Mouse (Mus musculus): Measurements from ENCODE around the gene Pcx. TPM values are rescaled to one million over a fixed set of nuclear protein-coding genes. Genes with fewer than 3 reads are reported as not detected.

The Pcx gene
- total RNA-seq, 2 experiments from 2014 or later = 2.1 to 2.3 TPM

DNA sequence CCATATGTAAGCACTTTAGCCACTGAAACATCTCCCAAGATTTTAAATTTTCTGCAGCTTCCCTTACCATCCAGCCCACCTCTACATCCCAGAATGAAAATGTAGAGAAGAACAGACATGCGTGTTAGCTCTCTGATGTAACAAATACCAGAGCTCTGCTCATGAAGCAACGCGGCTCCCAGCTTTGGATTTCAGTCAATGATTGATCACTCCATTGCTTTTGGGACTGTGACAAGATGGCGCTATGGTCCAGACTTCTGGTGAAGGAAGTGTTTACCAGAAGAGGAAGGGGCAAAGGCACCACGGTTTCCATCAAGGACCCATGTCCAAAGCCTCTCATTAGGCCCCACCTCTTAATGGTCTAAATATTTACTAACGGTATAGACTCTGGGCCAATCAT is 35.6 kb downstream of the Pcx start:
- ATAC-seq (replicated peaks; ENCODE audit: poor library complexity) = no peak

DNA sequence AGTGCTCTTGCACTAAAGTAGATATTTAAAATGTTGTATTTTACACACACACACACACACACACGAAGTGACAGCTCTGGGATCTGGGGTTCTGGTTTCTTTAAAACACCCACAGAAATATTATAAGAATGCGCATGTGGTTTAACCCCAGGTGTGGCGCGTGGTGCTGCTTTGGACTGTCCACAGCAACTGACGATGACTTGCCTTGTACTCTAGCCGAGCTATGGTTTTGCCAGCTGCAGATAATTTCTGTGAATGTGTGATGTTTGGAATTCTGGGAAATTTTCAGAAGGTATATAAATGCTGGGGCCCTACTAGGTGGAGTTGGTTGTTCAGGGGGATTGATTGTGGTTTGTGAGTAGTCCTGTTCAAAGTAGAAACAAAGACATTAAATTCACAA is 37.5 kb downstream of the Pcx start:
- ATAC-seq (replicated peaks; ENCODE audit: poor library complexity) = no peak

DNA sequence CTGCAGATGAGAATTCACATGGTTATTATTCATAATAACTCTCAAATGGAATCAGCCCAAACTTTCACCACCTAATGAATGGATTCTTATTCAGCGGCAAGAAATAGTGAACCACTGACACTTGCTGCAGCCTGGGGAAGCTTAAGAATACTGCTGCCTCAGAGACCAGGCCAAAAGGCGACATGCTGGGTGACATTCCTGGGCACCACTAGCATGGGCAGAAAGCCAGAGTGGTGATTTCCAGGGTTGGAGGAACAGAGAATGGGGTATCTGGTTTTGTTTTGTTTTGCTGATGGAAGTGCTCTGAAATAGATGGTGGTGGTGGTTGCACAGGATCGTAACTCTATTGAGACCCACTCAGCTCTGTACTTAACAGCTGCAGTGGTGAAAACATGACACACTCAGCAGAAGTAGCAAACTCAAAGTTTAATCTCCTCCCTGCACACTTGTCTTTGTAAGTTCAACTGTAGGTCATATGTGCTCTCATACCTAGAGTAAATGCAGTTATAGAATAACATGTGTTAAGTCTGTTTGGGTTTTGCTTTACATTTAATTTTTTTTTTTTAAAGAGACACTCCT is 38.1 kb downstream of the Pcx start:
- ATAC-seq (replicated peaks; ENCODE audit: poor library complexity) = no peak

DNA sequence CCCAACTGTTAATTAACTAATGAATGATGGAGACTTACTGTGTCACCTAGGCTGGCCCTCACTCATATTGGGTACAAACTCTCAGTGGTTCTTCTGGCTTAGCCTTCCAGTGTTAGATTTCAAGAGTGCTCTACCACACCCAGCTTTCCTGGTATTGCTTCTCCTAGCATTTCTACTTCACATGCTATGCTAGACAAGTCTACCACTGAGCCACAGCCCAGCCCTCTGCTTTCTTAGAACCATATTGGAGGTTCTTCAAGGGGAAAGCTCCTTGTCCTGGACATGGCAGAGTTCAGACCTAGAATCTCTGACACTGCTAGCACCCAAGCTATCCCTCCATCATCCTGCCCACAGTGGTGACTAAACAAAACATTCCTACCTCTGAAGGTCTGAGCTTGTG is 44.0 kb downstream of the Pcx start:
- no peak for ATAC-seq (replicated peaks; ENCODE audit: poor library complexity)

DNA sequence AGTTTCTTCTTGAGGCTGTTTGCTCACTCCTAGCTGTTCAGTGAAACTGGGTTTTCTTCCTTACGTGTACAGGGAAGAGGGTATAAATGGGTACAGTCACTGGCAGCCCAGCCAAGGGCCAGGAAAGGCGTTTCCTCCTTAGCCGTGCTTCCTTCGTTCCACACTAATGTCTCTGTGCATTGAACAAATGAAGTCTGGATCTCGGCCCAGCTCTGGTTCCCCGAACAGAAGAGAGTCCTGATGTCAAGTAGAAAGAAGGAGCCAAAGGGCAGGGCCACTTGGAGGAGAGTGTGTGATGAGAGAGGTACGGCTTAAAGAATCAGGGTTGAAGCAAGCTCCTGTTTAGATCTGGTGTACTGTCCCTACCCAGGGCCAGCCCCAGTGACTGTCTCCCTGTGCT is 44.8 kb downstream of the Pcx start:
- ATAC-seq (replicated peaks; ENCODE audit: poor library complexity) = no peak

DNA sequence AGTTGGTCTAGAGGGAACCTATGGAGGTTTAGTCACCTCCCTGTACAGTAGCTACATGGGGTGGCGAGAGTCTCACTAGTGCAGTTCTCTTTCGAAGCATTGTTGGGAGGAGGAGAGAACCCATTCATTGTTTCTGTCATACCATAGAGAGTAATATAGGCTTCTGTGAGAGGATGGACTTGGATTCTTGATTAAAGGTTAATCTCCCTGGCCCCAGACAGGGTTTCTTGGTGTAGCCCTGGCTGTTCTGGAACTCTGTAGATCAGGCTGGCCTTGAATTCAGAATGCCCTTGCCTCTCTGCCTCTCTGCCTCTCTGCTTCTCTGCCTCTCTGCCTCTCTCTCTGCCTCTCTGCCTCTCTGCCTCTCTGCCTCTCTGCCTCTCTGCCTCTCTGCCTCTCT is 46.5 kb downstream of the Pcx start:
- no peak for ATAC-seq (replicated peaks; ENCODE audit: poor library complexity)

DNA sequence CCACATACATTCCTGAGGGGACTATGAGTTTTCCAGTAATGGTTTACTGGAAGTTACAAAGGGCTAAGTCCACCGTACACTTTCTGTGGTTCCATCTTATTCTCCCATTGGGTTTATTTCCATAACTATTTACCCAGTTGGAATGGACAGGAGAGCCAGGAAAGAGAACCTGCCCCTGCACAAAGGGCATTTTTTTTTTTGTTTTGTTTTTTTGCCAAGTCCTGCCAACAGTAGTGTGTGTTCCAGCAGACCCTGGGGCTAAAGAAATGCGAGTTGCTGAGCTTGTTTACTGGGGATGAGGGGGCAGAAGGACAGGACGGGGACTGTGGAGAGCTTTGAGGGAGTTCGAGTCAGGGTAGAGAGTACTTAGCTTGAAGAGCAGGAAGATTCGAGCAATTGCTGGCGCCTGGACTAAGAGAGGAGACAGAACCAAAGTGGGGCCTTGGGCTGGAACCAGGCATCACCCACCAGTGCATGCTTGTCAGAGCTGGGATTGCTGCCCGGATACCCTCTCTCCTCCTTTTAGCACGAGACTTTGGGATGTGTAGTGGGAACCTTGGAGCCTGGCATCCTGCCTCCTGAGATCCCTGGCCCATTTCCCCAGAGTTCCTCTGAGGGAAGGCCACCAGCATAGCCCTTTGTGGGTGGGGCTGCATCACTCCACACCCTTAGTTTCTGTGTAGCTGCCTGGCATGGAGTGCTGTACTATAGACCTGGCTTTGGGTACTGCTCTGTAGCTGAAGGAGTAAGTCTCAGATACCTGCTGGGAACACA is 47.7 kb downstream of the Pcx start:
- peak; percentile 55 for ATAC-seq (replicated peaks; ENCODE audit: poor library complexity)

DNA sequence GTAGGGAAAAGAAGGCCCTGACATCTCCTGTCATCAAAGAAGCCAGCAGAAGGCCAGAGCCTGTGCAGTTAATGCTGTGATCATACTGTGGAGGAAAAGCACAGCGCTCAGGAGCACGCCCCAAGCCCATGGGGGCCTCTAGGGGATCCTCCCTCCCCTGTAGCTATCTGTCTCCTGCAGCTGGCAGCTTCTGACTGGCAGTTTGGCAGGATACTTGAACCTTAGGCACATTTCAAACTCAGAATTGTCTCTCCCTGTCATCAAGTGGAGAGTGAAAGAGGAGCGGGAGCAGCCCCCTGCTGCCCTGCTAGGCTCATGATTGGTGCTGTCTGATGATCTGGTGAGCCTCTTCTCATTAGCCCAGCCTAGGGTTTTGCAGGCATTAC is 48.3 kb downstream of the Pcx start:
- ATAC-seq (replicated peaks; ENCODE audit: poor library complexity) = peak; percentile 95

DNA sequence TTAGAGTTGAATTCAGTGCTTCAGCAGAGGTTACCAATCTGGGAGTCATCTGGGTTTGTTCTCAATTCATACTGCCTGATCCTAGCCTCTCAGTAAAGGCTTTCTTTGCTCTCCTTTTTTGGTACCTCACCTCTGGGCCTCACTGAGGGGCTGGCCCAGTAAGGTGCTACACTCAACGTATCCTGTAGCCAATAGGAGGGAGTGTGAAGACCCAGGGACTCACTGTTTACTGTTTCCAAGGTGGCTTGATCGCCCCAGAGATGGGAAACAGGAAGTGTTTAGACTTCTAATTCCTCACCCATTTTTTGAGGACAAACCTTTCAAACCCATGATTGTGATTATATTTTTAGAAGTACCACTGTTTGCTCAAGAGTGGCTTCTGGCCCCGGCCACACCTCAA is 48.7 kb downstream of the Pcx start:
- ATAC-seq (replicated peaks; ENCODE audit: poor library complexity) = no peak

DNA sequence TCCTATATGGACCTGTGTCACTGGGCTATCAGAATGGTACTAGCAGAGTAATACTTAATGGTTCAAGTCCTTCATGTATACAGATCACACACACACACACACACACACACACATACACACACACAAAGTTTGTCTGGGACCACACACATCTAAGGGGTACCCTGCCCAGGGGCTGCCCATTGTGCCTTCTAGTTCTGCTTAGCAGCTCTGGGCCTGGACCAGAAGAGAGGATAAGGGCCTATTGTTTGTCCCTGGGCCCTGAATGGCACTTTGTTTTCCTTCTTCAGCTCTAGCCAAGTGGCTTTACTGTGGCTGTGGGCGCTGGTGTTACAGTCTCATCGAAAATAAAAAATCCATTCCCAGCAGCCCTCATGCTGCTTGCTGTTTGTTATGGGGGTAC is 49.3 kb downstream of the Pcx start:
- ATAC-seq (replicated peaks; ENCODE audit: poor library complexity) = no peak

DNA sequence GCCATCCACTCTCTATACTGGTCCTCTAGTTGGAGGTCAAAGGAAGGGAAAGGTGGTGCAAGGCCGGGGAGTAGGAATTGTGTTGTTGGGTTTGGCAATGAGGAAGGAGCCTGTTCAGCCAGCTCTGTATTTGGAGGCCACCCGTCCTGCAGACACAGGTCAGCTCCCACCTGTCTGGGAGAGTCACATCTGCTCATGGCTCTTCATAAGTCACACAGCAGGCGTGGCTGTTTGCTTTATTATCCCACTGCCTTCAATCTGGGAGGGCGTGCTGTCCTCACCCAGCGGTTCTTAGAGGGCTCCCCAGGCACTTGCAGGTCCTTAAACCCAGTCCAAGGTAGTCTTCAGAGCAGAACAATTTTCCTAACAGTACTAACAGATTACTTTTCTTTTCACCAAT is 49.9 kb downstream of the Pcx start:
- ATAC-seq (replicated peaks; ENCODE audit: poor library complexity) = no peak

DNA sequence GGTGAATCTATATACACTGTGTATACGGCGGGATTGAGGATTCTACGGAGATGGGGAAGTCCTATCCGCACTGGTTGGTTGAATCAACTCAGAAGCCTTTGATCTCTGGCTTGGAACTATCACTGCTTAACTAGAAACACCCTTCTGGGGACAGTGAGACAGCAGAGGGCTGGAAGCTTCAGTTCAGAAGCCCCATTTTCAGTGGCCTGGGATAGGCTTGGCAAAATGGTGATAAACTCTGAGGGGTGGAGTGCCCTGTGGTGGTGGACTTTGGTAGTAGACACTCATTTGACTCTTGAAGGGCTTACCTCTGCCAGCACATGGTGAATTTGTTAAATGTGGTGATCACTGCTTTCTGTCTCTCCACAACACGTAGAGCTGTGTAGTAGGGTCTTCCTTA is 55.4 kb downstream of the Pcx start:
- ATAC-seq (replicated peaks; ENCODE audit: poor library complexity) = no peak

DNA sequence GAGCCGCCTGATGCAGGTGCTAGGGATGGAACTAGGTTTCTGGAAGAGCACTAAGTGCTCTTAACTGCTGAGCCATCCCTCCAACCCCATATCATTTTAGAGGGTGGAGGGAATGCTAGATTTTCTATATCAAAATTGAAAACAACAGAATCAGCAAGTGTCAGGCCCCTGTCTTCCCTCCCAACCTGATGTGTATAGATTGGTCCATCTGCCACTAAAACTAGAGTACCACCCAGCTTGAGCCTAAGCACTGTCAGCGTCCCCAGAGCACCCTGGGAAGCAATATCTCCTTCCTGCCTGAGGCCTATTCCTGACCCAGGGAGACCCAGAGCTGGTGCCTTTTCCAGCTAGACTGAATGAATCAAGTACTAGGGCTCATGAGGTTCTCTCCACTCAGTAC is 56.6 kb downstream of the Pcx start:
- peak; percentile 35; the same call in 1 of the 2 replicates for ATAC-seq (replicated peaks; ENCODE audit: poor library complexity)

DNA sequence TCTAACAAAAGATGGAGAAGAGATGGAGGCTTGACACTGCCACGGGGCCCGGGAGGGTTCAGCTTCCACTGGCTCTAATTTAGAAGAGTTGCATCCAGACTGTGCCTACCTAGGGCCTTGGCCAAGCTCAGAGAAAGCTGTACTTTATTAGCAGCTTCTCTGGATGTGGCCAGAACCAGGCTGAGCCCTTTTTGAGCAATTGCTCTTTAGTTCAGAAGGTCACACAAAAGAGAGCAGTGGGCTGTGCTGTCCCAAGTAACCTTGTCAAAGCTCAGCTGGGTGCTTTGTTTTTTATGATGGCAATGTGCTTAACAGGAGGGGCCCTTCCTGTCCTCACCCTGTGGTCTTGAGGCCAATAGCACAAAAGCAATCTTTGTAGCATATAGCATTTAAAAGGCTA is 57.4 kb downstream of the Pcx start:
- ATAC-seq (replicated peaks; ENCODE audit: poor library complexity) = no peak

DNA sequence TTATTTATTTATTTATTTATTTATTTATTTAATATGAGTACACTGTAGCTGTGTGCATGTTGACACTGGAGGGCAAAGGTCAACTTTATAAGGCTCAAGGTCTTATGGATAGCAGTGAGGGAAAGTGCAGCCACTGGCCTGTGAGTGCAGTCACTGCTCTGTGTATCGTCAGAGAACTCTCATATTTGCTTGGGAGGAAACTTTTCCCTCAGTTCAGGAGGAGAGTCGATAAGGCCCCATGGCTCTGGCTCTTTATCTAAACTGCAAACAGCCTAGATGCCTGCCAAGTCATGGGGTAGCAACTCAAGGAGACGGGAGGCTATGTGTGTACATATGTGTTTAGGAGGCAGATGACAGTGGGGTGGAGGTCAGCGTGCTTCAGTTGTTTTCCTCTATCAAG is 58.6 kb downstream of the Pcx start:
- ATAC-seq (replicated peaks; ENCODE audit: poor library complexity) = peak; percentile 91

DNA sequence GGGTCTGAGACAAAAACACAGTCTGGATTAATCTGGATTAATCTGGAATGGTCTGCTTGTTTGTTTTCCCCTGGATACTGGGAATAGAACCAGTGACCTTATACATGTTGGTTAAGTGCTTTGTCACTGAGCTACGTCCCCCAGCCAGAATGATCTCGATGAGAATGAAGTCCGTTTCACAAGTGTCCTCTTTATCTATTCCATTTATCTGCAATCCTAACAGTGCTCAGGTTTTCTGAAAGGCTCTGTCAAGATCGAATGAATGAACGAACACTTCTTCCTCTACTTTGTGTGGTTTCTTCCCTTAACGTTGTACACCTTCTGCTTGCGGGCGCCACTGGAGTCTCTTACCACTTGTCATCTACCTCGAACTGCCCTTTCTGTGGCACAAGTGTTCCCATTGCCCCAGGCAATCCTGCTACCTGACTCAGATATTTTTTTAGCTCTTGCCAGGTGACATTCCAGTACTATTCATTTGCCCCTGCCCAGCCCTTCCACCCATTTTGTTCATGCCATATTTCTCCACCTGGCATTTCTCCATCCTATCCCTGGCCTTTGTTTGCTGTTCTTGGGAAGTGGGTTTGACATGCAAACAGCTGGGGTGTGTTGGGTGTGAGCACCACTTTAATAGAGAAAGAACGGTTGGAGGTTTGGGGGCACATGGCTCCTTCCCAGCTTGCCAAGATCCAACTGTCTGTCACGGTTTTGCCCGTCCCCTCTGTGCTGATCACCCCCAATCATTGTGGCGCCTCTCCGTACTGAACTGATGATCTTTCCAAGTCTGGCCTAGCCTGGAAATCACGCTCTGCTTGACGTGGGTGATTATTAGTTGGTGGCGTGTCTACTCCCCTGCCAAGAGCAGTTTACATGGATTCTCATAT is 59.3 kb downstream of the Pcx start:
- no peak for ATAC-seq (replicated peaks; ENCODE audit: poor library complexity)

DNA sequence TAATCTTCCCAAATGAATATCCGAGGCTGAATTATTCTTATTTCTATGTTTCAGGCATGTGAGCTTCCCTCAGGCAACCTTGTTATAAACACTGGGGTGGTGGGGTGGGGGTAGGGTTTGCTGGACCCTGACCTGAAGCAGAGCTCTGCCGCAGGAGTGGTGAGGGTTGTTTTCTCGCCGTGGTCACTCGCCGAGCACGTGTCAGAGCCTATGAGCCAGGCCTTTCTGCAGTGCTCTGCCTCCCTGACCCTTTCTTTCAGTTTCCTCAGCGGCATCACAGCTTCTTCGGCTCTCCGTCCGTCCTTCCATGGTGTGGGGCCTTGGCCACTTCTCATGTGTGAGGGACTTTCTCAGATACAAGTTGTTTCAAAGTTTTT is 60.0 kb downstream of the Pcx start:
- no peak for ATAC-seq (replicated peaks; ENCODE audit: poor library complexity)

DNA sequence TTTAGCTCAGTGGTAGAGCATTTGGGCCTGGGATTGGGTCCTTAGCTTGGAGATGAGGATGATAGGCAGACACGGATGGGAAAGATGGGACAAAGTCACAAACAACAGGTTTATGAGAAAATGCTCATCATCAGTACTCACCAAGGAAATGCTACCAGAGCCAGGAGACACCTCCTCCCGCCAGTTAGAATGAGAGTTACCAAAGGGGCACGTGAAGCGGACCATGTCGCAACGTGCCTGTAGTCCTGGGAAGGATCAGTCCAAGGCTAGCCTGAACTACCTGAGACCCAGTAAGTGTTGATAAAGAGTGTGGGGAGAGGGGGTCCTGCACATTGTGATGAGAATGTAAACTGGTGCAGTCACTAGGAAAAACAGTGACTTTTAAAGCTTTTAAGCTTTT is 60.5 kb downstream of the Pcx start:
- ATAC-seq (replicated peaks; ENCODE audit: poor library complexity) = no peak

DNA sequence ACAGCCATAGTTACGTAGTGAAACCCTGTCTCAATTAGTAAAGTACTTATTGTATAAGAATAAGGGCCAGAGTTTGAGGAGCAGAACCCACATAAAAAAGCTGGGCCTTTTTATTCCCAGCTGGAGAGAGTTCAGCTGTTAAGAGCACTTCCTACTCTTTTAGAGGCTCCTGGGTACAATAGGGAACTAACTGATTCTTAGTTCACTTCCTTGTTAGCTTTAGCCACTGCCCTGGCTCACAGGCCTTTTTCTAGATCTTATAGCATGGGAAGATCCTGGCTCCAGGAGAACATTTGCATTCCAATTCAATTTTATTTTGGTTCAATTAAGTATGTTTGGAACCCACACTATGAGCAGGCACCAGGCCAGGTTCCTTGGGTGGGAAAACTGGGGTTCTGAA is 61.4 kb downstream of the Pcx start:
- ATAC-seq (replicated peaks; ENCODE audit: poor library complexity) = no peak

DNA sequence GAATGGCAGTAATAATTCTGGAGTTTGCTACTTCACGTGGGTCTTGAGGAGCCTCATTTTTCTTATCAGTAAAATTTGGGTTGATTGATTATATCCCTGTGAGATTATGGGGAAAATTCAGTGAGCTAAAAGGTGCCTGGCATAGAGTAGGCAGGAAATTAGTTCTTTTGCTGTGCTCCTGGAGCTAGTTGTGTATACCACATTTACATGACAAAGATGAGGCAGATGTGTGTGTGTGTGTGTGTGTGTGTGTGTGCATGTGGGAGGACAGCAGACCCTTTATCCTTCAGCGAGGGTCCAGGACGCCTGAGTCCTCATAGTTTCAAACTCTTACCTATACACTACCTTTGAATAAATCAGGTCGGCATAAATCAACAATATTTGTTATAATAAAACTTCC is 61.8 kb downstream of the Pcx start:
- no peak for ATAC-seq (replicated peaks; ENCODE audit: poor library complexity)

DNA sequence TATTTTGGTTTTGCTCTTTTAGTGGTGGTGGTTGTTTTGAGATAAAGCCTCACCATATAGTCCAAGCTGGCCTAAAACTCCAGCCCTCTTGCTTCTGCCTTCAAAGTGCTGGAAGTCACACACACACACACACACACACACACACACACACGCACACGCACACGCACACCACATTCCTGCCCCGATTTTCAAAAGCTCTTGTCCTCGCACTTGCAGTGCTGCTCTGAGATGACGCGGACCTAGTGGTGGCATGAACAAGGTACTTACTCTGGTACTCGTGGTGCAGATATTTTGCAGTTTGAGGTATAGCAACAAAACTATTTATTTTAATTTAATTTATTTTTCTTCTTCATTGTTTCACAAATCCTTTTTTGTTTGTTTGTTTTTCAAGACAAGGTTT is 62.2 kb downstream of the Pcx start:
- ATAC-seq (replicated peaks; ENCODE audit: poor library complexity) = no peak

DNA sequence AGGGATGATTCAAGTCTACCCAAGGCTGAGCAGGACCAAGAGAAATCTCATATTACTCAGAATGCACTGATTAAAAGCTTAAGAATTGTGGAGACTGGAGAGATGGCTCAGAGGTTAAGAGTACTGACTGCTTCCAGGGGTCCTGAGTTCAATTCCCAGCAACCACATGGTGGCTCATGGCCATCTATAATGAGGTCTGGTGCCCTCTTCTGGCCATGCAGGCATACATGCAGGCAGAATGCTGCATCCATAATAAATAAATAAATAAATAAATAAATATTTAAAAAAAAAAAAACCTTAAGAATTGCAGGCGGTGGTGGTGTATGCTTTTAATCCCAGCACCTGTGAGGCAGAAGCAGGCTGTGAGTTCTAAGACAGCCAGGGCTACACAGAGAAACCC is 63.0 kb downstream of the Pcx start:
- ATAC-seq (replicated peaks; ENCODE audit: poor library complexity) = no peak
